Mouse (Mus musculus) testis, adult 2 months (tissue): ENCODE data around the gene Bcas3.

ENCODE experiments used
- CTCF ChIP-seq: fragments of 200-500 bp; IDR thresholded peaks from 2 replicates; pipeline ENCODE4 v1.5.1; 2012; ENCODE audit warnings: low read depth, mild to moderate bottlenecking, inconsistent platforms, low read length, moderate library complexity; ENCODE audit not compliant: control insufficient read depth, insufficient read depth, insufficient replicate concordance
- POLR2A ChIP-seq: fragments of 200-500 bp; IDR thresholded peaks from 2 replicates; pipeline ENCODE4 v1.6.1; 2012; ENCODE audit warnings: low read depth, mild to moderate bottlenecking, inconsistent platforms, low read length, moderate library complexity; ENCODE audit not compliant: control insufficient read depth

DNA sequence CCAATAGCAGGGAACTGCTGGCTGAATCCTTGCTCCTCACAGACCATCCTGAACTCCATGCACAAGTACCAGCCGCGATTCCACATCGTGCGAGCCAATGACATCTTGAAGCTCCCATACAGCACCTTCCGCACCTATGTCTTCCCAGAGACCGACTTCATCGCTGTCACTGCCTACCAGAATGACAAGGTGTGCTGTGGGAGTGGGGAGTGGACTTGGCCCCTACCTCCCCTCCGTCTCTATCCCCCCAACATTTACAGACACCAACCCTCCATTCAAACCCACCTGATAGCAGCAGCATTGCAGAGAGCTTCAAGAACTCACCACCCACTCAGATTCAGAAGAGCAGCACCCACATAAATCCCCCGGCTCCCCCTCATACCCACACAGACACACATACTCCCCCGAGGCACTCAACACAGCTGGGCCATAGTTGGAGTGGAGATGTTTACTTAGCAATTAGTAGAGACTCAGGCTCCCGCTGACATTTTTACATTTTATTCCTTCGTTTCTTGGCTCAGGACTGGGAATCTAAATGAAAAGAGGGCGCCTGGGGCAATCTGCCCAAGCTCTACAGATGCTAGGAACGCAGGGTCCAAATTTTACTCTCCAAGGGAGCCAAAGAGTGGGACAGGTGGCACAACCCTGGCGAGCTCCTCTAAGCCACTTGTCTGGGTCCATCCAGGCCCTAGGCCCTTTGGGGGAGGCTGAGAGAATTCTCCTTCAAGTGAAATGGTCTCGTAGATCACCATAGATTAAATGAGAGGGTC is 483.0 kb downstream of the Bcas3 start:
- TF ChIP-seq POLR2A, result no peak
- no peak for TF ChIP-seq CTCF
